Mouse (Mus musculus): ENCODE data around the gene Cntrl.
A peak's percentile ranks its signal among the peaks of the same experiment; 100 is the strongest.

The Cntrl gene

DNA sequence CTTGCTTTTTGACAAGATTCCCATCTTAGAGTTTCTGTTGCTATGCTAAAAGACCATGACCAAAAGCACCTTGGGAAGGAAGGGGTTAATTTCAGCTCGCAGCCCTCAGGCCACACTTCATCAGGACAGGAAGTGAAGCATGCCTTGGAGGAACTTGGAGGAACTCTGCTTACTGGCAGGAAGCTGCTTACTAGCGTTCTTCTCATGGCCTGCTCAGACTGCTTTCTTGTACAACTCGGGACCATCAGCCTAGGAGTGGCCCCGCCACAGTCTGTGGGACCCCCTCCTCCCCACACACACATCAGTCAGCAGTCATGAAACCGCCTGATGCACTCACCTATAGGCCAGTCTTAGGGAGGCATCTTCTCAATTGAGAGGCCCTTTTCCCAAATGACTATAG is 64.8 kb downstream of the Cntrl start:
- no peak for DNase-seq (ENCODE audit: low spot score in 2 of 2)

DNA sequence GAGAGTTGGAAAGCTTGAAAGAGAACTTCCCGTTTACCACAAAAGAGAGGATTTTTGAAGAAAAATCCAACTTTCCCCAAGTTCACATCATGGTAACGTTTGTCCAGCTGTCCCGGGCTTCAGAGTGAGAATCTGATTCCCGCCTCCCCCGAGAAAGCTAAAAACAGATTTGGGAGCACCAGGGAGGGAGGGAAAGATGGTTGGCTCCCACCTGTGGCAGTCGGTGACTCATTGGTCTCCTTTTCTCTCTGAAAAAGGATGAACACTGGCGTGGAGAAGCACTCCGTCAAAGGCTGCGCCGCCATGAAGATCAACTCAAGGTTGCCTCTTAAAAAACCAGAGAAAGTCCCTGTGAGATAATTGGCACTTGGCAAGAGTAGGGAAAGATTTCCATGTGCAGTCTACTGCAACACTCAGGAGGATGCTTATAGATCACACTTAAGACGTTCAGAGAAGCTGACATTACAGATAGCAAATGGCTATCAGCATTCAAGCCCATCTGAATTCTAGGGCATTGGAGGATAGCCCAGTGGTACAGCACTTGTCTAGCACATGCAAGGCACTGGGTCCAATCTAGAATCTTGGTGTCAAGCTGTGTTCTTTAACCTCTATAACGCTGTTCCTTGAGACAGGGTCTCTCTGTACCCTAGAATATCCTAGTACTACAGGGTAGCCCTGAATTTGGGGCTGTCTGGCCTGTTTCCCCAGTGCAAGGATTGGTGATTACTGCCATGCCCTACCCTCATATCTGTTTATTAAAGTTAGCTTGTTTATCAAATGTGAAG is 66.2 kb downstream of the Cntrl start:
- peak in 1 of 2 experiments; percentile 44 for DNase-seq (ENCODE audit: low spot score in 2 of 2)

DNA sequence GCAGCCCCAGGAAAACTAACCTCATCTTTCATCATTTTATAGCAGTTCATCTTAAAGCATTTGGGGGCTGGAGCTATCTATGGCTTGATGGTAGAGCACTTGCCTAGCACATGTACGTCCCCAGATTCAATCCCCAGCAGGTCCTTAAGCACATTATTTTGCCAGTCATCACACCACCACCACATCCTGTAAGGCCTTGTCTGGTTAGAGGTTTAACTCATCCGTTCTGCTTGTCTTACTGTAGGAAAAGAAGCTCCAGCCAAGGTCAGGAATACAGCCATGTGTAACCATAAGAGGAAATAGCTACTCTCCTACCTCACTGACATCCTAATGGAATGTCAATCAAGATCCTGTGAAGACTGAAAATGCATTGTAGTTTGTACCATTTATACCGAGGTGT is 68.9 kb downstream of the Cntrl start:
- no peak for DNase-seq (ENCODE audit: low spot score in 2 of 2)

DNA sequence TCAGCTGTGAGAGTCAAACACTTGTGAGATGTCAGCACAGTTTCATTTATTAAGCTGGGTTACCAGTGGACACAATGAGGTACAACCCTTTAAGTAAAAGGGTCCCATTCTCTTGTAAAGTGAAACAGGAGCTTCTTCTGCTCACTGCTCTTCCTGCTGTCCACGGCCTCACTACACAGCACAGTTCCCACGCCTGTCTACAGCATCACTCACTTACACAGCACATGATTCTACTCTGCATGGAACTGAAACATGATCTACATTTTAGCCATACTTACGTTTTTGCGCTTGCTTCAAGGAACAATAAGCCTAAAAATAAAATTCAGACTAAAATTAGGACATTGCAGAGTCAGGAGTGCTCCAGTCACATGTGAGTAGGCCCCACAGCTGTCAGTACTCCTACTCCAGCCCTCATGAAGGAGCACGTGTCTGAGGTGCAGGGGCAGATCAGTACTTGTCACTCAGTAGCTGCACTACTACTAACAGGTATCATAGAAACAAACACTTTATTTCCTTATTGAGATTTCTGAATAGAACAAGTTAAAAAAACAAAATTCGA is 73.9 kb downstream of the Cntrl start:
- DNase-seq (ENCODE audit: low spot score in 2 of 2): peak; percentile 48 to 51

DNA sequence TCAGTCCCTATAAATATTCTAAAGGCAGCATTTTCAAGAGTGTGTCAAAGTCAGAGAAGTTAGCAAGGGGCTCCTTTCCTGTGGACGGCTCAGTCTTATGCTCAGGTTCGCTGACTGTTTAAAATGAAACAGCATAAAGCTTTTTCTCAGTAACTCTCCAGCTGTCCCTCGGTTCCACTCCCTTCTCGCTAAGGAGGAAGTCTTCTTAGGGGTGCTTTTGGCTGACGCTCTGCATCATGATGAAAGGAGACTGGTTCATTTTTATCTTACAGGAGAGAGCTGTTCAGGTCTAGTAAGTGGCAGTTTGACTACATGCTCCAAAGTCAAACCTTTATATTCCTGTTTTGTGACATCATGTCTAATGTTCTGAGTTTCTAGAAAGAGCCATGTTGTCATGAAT is 79.6 kb downstream of the Cntrl start:
- DNase-seq (ENCODE audit: low spot score in 2 of 2): no peak

DNA sequence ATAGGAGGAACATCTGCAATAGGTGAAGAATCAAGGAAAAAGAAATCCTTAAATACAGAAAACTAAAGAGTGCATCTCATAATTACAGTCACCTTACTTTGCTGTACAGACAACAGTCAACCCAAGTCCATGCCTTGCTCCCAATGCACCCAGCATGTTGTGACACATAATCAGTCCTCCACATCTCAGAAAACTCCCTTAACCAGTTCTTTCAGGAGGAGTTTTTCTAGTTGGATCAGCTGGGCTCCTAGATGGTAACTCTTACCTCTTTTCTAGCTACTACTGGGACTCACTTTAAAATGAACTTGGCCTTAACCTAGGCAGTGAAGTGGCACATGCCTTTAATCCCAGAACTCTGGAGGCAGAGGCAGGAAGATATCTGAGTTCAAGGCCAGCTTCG is 84.7 kb downstream of the Cntrl start:
- DNase-seq (ENCODE audit: low spot score in 2 of 2): no peak

DNA sequence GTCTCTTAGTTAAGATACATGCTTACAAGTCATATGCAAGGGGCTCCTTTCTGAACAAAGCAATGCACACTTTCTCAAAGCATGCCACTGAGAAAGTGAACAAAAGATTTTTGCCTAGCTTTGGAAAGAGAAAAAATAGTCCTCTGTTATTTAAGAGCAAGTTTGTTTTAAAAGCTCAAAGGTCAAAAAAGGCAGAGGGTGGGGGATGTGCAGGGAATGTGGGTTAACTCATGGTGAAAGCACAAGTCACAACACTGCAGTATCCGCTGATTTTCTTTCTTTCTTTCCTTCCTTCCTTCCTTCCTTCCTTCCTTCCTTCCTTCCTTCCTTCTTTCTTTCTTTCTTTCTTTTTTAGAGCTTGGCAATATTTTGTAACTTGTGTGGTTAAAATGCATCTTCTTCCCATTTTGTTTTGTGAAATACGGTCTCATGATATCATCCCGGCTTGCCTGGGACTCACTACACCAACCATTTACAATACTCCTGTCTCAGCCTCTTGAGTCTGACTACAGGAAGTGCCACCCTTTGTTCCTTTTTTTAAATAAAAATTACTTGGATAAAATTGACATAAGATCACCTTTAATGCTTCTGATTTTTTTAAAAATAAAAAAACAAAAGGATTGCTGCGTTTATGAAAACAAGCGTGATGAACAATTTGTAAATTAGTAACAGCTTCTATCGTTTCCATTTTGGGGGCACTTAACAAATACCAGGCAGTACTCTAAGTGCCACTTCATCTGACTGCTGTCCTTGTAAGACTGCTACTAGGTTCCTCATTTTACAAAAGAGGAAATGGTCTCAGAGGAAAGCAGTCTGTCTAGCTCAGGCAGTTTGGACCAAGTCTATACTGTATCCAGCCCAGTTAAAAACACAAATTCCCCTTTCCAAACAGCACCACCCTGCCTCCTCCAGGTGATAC is 86.6 kb downstream of the Cntrl start:
- DNase-seq (ENCODE audit: low spot score in 2 of 2): no peak

DNA sequence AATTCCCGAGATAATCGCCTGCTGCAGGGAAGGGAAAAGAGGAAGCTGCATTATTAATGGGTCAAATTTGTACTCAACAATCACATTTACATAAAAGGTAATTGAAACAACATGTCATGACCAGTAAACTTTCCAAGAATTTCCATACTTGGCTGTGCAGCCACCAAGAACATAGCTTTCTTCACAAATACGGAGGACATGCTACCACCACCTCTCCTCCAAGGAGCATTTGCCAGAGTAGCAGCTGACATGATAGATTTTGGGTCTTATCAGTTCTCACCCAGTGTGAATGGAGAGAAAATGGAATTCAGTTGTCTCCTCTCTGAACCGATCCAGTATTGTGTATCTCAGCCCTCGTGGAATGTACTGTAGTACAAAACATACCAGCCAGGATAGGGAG is 90.2 kb downstream of the Cntrl start:
- DNase-seq (ENCODE audit: low spot score in 2 of 2): no peak

DNA sequence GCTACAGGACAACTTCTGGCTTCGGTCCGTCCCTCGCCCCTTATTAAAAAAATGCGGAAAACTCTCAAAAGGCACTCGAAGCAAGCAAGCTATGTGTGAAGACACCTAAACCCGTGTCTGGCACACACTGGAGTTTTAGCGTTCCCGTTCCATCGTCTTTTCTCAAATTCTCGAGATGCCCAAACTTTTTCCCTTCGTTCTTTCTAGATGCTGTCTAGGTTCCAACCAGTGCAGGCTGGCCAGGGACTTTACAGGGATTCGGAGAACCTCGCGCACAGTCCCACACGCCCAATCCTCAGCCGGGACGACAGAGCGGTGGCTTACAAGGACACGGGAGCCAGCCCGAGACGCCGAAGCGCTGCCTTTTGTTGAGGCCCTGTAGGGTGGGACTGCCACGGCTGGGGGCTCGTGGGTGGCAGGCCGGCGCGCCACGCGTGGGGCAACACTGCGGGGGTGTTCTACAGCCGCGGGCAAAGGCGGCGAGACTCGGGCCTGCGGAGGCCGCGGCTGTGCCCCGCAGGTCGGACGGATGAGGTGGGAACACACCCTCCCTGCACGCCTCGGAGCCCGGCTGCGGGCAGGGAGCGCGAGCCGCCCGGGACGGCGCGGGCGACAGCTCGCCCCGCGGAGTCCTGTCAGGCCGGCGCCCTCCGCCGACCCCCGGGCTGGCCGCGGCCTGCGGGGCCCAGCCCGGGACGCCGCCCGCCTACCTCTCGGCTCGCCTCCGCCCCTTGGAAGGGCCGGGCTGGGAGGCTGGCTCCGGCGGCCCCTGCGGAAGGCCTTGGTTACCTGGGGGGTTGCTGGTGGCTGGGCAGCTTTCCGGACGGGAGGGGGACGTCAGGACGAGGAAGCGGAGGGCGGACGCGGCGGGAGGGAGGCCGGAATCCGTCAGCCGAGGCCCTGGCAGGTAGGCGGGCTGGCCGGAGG is 90.9 kb downstream of the Cntrl start:
- peak in 1 of 2 experiments; percentile 39 for DNase-seq (ENCODE audit: low spot score in 2 of 2)

DNA sequence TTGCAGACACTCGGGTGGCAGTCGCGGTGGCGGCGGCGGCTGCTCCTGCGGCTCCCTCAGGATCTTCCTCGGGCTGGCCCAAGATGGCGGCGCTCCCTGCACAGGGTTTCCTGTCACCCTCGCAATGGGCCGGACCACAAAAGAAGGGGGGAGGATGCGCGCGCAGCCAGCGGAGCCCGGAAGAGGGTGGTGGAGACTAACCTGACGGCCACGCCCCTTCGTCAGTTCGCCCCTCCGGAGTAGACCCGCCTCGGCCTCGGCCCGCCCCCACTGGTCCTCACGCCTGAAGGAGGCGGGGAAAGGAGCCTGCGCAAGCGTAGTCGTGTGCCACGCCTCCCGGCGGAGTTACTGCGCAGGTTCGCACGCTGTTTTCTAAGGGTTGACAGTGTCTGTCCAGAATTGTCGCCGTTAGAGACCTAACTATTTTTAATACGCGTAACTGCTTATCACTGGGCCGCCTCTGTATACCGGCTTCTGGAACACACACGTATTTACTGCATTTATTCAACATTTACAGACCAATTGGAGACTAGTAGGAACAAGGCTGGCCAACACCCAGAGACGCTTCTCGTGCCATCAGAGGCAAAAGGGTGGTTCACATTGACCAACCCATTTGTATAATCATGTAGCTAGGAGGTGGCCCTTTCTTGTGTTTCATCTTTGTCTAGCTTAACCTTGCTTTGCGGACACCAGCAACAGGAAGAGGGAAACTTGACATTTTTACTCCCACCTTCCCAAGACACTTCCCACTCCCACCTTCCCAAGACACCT is 91.8 kb downstream of the Cntrl start, which contains the start of gene Rab14:
Rab14 (minus strand) TSS at position 223 of the 771 bp plus-strand sequence.
- peak; percentile 98 to 99 for DNase-seq (ENCODE audit: low spot score in 2 of 2)

DNA sequence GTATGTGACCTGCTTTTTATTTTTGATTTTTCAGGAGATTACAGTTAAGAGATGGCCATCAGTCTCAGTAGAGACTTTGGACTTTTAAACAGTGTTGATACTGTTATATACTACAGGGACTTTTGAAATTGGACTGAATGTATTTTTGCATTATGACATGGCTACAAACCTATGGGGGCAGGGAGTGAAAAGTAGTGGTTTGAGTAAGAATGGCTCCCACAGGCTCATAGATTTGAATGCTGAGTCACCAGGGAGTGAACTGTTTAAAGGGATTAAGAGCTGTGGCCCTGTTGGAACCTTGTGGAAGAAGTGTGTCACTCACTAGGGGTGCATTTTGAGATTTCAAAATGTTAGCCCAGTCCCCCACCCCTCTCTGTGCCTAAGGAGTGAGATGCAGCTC is 94.4 kb downstream of the Cntrl start:
- no peak for DNase-seq (ENCODE audit: low spot score in 2 of 2)

DNA sequence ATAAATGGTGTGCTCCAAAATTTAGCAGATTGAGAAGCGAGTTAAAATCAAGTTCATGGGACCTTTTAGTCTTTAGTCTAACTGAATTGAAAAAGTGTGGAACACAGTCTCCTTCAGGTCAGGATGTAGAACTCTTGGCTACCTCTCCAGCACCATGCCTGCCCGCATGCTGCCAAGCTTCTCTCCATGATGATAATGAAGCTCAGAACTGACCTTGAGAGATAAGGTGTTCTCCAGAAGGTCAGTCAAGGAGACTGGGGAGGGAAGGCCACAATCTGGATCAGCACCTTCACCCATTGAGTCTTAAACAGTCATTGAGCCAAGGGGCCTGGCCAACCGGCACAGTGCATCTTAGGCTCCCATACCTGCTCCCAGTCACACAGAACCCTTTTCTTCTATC is 97.5 kb downstream of the Cntrl start:
- DNase-seq (ENCODE audit: low spot score in 2 of 2): no peak

DNA sequence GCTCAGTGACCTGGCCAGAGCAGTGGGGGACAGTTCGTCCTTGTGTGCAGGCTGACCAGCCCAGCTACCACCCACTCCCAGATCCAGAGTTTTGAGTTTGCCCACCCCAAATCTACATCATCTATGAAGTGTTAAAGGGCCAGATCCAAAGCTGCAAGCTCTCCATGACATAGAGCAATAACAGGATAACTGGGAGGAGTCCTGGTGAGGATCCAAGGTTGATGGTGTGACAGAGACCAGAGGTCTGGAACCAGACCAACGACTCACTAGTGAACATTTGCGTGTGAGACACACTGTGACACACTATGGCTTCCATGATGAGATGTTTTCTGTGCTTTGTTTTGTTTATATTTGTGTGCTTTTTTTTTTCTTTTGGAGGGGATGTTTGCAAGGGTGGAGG is 98.8 kb downstream of the Cntrl start:
- DNase-seq (ENCODE audit: low spot score in 2 of 2): no peak

DNA sequence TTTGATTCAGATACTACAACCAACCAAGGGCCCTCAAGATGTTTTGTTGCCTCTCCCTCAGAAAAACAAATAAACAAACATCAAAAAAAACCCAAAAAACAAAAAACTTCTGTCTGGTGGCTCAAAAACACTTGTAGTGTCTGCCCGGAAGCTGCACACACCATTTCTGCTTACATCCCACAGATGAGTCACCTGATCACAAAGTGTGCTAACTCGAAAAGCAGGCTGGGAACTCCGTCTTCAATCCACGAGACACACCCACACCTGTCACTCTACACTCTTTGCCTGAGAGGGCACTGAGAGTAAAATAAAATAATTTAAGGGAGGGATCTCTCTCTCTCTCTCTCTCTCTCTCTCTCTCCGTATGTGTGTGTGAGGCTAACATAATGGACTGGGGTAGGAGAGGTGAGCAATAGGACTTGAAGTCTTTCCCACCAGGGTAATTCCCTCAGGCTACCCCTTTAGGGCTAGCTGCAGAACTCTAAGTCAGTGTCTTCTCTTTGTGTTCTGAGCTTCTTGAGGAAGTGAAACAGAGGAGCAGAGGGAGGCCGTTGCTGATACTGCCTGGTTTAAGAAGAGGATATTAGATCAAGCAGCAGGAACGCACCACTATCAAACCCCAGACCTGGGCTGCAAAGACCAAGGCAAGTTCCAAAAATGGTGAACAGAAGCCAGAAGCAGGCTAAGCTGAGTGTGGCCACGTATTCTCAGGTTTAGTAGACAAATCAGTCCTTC is 99.8 kb downstream of the Cntrl start:
- no peak for DNase-seq (ENCODE audit: low spot score in 2 of 2)

DNA sequence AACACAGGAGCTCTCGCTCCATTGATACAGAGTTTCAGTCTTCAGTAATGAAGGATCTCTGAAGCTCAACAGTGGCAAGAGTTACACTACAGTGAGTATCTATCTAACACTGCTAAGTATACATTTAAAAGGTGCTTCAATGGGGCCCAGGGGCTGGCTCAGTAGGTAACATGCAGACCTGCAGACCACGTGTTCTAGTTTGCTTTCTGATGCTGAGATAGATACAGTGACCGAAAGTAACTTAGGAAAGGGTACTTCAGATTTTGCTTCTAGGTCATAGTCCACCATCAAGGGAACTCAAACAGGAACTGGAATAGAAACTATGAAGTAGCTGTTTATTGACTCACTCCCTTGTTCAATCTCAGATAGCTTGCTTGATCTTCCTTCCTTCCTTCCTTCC is 102.4 kb downstream of the Cntrl start:
- DNase-seq (ENCODE audit: low spot score in 2 of 2): no peak

DNA sequence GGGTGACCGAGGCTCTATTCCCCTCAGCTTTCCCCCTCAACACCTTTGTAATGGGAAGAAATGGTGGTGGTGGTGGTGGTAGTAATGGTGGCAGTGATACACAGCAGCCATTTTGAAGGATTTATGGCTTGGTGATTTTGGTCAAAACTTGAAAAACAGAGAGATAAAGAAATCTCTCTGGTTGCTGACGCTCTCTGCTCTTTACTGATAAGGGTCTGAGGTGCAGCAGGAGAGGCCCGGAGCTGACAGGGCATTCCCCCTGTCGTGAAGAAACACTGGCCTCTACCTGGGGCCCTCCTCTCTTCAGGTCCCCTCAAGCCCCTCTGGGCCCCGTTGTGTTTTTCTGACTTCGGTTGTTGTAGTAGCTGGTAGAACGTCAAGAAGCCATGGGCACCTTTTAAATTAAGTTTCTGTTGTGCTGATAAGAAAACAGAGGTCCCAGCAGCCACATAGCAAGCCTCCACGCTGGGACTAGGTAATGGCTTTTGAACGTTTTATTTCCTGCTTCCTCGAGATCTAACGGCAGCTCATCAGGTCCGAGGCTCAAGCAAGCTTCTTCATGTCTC is 104.1 kb downstream of the Cntrl start:
- DNase-seq (ENCODE audit: low spot score in 2 of 2): no peak

DNA sequence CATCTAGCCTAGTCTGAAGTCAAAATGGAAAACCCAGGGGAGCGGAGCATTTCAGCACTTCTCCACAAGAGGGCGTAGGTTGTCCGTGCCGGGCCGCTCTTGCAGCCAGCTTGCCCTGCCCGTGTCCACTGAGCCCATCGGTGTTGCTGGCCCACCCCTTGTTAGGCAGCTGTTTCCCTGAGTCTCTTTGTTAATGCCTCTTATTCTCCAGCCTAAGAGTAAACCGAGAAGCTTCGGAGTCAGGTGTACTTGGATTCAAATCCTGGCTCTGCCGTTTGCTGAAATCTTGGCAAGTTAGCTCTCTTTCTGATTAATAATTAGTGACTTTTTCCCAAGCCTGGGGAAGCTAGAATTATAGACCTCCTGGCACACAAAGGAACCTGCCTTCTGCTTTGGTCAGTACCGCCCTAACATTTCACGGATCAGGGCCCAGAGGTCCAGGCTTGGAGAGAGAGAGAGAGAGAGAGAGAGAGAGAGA is 105.6 kb downstream of the Cntrl start:
- DNase-seq (ENCODE audit: low spot score in 2 of 2): peak in 1 of 2 experiments; percentile 92

DNA sequence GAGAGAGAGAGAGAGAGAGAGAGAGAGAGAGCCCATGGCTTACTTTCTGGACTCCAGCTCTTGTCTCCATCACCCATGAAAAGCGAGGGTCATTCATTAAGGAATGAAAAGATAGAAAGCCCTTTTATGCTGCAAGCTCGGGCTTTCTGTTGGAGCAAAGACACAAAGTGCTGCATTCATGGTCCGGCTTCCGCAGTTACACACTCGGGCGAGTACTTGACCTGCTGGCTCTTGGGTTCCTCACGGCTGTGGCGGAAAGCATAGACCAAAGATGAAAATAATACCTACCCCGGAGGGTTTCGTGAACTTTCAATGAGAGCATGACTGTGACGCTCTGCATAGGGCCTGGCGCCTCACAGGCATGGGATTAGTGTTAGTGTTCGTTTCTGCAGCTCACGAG is 106.1 kb downstream of the Cntrl start:
- DNase-seq (ENCODE audit: low spot score in 2 of 2): peak in 1 of 2 experiments; percentile 29

DNA sequence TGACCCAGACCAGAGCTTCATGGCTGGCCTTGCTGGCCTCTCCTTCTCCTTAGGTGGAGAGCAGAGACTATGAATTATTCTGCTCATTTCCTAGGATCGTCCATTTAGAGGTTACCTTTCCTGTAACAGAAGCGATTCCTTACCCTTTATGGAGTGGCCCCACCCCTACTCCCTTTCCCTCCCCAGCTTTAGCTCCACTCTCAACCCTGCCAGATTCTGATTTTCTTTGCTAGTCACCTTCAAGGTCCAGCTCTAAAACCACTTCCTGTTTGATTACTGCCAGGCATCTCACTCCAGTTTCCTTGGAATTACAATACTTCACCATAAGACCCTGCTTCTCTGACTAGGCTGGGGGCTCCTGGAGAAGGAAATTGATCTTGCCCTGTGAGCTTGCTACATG is 107.4 kb downstream of the Cntrl start:
- DNase-seq (ENCODE audit: low spot score in 2 of 2): no peak

Measured in left cerebral cortex, adult 9 months (tissue).